Mouse (Mus musculus) megakaryocyte-erythroid progenitor cell, adult 5-6 weeks (primary cell): Measurements from ENCODE around the gene Gm5134. TPM values are rescaled to one million over a fixed set of nuclear protein-coding genes. Genes with fewer than 3 reads are reported as not detected.

Source experiments
- ATAC-seq: replicated peaks from 2 replicates; pipeline ENCODE4 v1.8.0; 2016; ENCODE audit warnings: mild to moderate bottlenecking, inconsistent platforms; ENCODE audit not compliant: severe bottlenecking, poor library complexity, low FRiP score, low TSS enrichment
- total RNA-seq, 2 experiments: library from RNA; stranded (forward) in 1 of 2; stranded (reverse) in 1 of 2; fragments of 200-1000, 215-1000 nt in 1 of 2; fragments of >200 nt in 1 of 2; fragmentation: Nextera tagmentation in 1 of 2; gene quantifications; 2 replicates each; pipeline ENCODE4 v1.2.3; 2014 to 2017

Gm5134 gene
- total RNA-seq, 2 experiments from 2014 or later: 1.4 TPM; not detected in 1

DNA sequence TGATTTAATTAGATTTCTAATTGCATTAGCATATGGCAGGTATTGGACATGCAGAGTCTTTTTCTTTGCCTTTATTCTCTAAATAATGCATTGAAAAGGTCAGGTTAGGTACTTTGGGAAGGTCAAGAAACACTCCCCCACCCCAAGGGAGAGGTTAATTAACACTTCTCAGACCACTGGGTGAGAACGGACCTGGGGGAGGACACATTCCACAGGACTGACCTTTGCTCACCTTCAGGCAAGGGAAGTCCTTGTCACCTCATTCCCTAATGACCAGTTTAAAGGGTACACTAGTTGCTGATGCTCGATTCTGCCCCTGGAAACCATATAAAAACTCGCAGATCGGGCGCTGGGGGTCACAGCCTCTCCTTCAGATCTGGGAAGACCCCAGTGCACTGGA is 75.0 kb downstream of the Gm5134 start:
- ATAC-seq: no peak

- ATAC-seq: no peak
Observed at GRCm38 (mm10) chr10:76030496-76030895, 76.2 kb downstream of the Gm5134 start.

- 0 out of 2 replicates have a peak, but pooled peaks have one; percentile 3 for ATAC-seq
Observed at GRCm38 (mm10) chr10:76031511-76032401, 77.4 kb downstream of the Gm5134 start.

DNA sequence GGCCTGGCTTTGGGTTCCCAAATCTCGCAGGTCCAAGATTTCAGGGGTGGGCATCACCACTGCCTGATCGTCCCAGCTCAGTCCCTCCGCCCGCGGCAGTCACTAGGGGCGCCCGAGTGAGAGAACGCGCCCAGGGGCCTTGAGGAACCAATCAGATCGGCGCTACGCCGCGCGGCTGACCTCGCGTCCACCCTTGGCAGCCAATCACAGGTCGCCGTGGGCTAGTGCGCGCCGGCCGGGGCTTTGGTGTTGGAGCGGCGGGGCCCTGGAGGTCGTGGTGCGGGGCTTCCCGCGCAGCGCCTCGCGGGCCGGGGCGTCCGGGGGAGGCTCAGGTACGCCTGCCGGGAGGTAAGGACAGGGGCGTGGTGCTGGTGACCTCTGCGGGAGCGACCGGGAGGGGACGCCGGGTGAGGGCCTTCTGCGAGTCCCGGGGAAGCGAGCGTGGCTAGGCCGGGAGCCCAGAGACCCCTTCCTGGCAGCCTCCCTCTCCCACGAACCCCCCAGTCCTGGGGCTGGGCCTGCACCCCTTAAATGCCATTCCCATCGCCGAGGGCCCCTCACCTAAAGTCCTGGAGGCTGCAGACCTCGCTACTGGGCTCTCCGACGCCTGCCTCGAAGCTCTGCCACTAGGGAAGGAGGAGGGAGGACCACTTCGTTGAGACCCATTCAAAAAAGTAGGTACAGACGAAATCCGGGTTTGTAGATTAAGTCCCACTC is 78.2 kb downstream of the Gm5134 start, which contains the start of gene Zfp280b:
TSS of gene Zfp280b (plus strand) at position 249 of the 717 bp plus-strand sequence.
- ATAC-seq: peak; percentile 99

- ATAC-seq: no peak
Observed at GRCm38 (mm10) chr10:76033119-76033455, 78.8 kb downstream of the Gm5134 start.

- no peak for ATAC-seq
Observed at GRCm38 (mm10) chr10:76034001-76034600, 79.8 kb downstream of the Gm5134 start.

DNA sequence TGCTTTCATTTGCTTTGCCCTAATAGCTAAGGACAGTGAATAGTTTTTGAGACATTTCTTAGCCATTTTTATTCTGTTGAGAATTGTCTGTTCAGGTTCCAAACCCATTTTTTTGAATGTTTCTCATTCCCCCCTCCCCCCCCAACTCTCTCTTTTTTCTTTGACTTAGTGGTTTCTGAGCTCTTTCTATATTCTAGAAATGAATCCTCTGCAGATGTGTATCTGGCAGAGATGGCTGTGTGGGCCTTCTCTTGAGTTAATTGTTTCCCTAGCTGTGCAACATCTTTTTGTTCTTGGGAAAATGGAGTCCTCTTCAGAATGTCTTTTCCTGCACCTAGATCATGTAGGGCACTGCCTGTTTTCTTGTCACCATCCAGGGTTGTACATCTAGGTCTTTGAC is 81.0 kb downstream of the Gm5134 start:
- no peak for ATAC-seq

DNA sequence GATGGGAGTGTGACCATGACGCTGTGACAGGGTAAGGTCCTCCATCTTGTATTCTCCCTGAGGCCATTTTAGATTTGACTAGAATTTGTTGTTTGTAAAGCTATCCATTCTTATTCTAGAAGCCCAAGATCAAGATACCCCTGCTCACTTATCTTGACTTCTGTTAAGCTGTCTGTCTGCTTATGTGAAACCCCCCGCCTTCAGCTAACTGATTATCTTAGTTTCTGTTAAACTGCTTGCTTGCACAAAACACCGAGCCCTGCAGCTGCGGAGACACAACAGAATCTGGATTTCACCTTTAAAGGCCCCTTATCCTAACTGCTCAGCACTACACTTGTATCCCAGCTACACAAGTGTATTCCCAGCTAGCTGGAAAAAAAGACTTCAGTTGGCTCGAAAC is 82.6 kb downstream of the Gm5134 start:
- ATAC-seq: no peak

DNA sequence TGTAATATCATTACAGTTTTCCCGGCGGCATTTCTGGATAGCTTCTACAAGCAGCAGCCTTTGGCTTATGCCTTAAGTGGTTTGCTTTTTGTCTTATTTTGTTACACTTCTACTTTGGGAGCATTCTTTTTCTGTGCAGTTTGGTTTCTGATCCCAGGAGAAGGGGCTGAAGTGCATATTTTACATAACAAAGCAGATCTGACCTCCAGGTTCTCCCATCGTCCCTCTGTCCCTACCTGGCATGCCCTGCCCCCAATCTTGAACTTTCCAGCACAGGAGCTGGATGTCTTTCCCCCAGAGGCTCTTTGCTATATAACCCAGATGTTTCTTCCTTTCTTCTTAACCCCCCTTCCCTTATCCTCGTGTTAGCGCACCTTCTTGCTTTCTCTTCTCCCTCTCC is 91.0 kb downstream of the Gm5134 start:
- ATAC-seq: no peak

DNA sequence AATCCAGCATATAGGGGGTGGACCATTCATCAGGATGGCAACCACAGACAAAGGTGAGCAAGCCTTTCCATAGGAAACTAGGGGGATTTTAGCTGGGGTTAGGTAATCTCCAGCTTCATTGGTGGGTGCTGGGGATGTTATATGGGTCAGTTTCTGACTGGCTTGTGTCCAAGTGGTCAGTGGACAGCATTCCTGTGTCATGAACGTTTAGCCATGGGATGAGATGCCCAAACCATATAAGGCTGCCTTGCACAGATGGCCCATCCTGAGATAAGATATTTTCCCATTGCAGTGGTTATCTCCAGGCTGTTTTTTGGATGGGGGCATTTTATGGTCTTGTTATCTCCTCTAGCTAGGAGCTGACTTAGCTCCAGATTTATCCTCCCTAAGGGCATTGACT is 92.4 kb downstream of the Gm5134 start:
- ATAC-seq: no peak

- no peak for ATAC-seq
Observed at GRCm38 (mm10) chr10:76047182-76047869, 93.0 kb downstream of the Gm5134 start.

DNA sequence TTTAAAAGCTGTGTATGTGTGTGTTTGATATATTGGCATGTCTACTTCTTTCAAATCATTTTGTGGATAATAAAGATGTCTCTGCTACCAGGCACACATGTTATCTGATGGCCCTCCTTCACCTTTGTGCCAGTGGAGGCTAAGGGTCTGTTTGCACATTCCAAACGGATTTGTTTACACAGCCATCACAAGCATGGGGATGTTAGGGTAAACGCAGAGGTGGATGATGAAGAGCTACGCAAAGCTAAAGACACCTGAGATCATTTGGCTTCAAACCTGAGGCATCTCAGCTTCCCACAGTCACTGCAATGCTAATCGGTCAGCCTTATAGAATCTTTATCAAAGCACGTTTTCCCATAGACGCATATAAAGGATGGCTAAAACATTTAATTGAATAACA is 94.7 kb downstream of the Gm5134 start:
- ATAC-seq: no peak

- ATAC-seq: no peak
Observed at GRCm38 (mm10) chr10:76051860-76052259, 97.5 kb downstream of the Gm5134 start.

Other genes with a start within 250 kb of the Gm5134 start
- gene Cabin1, start 190.2 kb upstream of the Gm5134 start, total RNA-seq (2014; fragmentation: Nextera tagmentation): 71.3 and 96.2 TPM in 2 replicates
- gene Cabin1, start 190.2 kb upstream of the Gm5134 start, total RNA-seq (2017): 25.5 and 33.5 TPM in 2 replicates
- 41.3 and 45.6 TPM in 2 replicates for gene Ddt, start 181.1 kb upstream of the Gm5134 start, total RNA-seq (2014; fragmentation: Nextera tagmentation)
- gene Ddt, start 181.1 kb upstream of the Gm5134 start, total RNA-seq (2017): 39.1 and 49.7 TPM in 2 replicates
- gene Gm20441, start 173.6 kb upstream of the Gm5134 start, total RNA-seq (2014; fragmentation: Nextera tagmentation): not detected in 2 replicates
- not detected in 2 replicates for gene Gm20441, start 173.6 kb upstream of the Gm5134 start, total RNA-seq (2017)
- gene Gstt3, start 173.1 kb upstream of the Gm5134 start, total RNA-seq (2014; fragmentation: Nextera tagmentation): 2.0 and 2.7 TPM in 2 replicates
- 3.0 TPM in 1 of 2 replicates, not detected in the other for gene Gstt3, start 173.1 kb upstream of the Gm5134 start, total RNA-seq (2017)
- gene Gstt1, start 155.9 kb upstream of the Gm5134 start, total RNA-seq (2014; fragmentation: Nextera tagmentation): 0.49 and 2.5 TPM in 2 replicates
- gene Gstt1, start 155.9 kb upstream of the Gm5134 start, total RNA-seq (2017): 1.4 and 2.1 TPM in 2 replicates
- not detected in 2 replicates for gene Gstt4, start 132.0 kb upstream of the Gm5134 start, total RNA-seq (2014; fragmentation: Nextera tagmentation)
- gene Gstt4, start 132.0 kb upstream of the Gm5134 start, total RNA-seq (2017): 0.65 TPM in 1 of 2 replicates, not detected in the other
- 9.3 and 15.1 TPM in 2 replicates for gene Gstt2, start 117.1 kb upstream of the Gm5134 start, total RNA-seq (2014; fragmentation: Nextera tagmentation)
- gene Gstt2, start 117.1 kb upstream of the Gm5134 start, total RNA-seq (2017): 10.0 and 24.9 TPM in 2 replicates
- 591 and 602 TPM in 2 replicates for gene Mif, start 94.3 kb upstream of the Gm5134 start, total RNA-seq (2014; fragmentation: Nextera tagmentation)
- 419 and 579 TPM in 2 replicates for gene Mif, start 94.3 kb upstream of the Gm5134 start, total RNA-seq (2017)
- gene Derl3, start 61.1 kb upstream of the Gm5134 start, total RNA-seq (2014; fragmentation: Nextera tagmentation): 1.7 TPM in 1 of 2 replicates, not detected in the other
- gene Derl3, start 61.1 kb upstream of the Gm5134 start, total RNA-seq (2017): 0.69 TPM in 1 of 2 replicates, not detected in the other
- gene Smarcb1, start 32.9 kb upstream of the Gm5134 start, total RNA-seq (2014; fragmentation: Nextera tagmentation): 98.4 and 103 TPM in 2 replicates
- gene Smarcb1, start 32.9 kb upstream of the Gm5134 start, total RNA-seq (2017): 54.5 and 69.3 TPM in 2 replicates
- gene Chchd10, start 21.4 kb upstream of the Gm5134 start, total RNA-seq (2014; fragmentation: Nextera tagmentation): 177 and 314 TPM in 2 replicates
- 74.0 and 119 TPM in 2 replicates for gene Chchd10, start 21.4 kb upstream of the Gm5134 start, total RNA-seq (2017)
- gene Mmp11, start 18.0 kb upstream of the Gm5134 start, total RNA-seq (2014; fragmentation: Nextera tagmentation): 0.96 and 1.9 TPM in 2 replicates
- not detected in 2 replicates for gene Mmp11, start 18.0 kb upstream of the Gm5134 start, total RNA-seq (2017)
- gene Gm867, start 13.8 kb upstream of the Gm5134 start, total RNA-seq (2014; fragmentation: Nextera tagmentation): 1.8 and 3.6 TPM in 2 replicates
- not detected in 2 replicates for gene Gm867, start 13.8 kb upstream of the Gm5134 start, total RNA-seq (2017)
- 6.1 and 35.6 TPM in 2 replicates for gene Vpreb3, start 11.5 kb upstream of the Gm5134 start, total RNA-seq (2014; fragmentation: Nextera tagmentation)
- gene Vpreb3, start 11.5 kb upstream of the Gm5134 start, total RNA-seq (2017): not detected in 2 replicates
- gene Zfp280b, start 78.1 kb downstream of the Gm5134 start, total RNA-seq (2014; fragmentation: Nextera tagmentation): 15.2 and 25.8 TPM in 2 replicates
- gene Zfp280b, start 78.1 kb downstream of the Gm5134 start, total RNA-seq (2017): 9.3 and 11.9 TPM in 2 replicates
- not detected in 2 replicates for gene Slc5a4b, start 156.4 kb downstream of the Gm5134 start, total RNA-seq (2014; fragmentation: Nextera tagmentation)
- gene Slc5a4b, start 156.4 kb downstream of the Gm5134 start, total RNA-seq (2017): not detected in 2 replicates
- not detected in 2 replicates for gene Slc5a4a, start 192.9 kb downstream of the Gm5134 start, total RNA-seq (2014; fragmentation: Nextera tagmentation)
- gene Slc5a4a, start 192.9 kb downstream of the Gm5134 start, total RNA-seq (2017): not detected in 2 replicates